Mouse (Mus musculus): Measurements from ENCODE around the gene Pafah1b3. TPM values are rescaled to one million over a fixed set of nuclear protein-coding genes. Genes with fewer than 3 reads are reported as not detected.
"Not testable (repeated sequence)": the region's sequence is repeated elsewhere in the genome, so short reads cannot be mapped to it uniquely, and the experiment has no call there.

The Pafah1b3 gene
- total RNA-seq (2021): 10 to 100 TPM; 27.9 to 34.2 TPM
- long read RNA-seq, experiment 1, partial matches to known transcripts: 1 of 8 reads
- long read RNA-seq, experiment 1, other reads (novel, unspliced or antisense): 1 of 8 reads
- long read RNA-seq, experiment 2, partial matches to known transcripts: 0 of 6 reads
- long read RNA-seq, experiment 2, other reads (novel, unspliced or antisense): 0 of 6 reads

- peak; percentile 79 to 83 for DNase-seq (ENCODE audit: extremely low spot score in 1 of 2, low spot score in 2 of 2)
- Histone ChIP-seq H3K27ac (peak within 1 kb of the TSS; percentile 76), H3K4me3 (peak within 1 kb of the TSS; percentile 66)
- peak; percentile 16 for TF ChIP-seq CTCF (IDR thresholded peaks at IDR 0.05)
- intact Hi-C loops (cut with DNase I): loop anchor here (1.0 kb wide), 1 partner anchor 15 kb away; no protein-coding TSS in a partner anchor
Observed at GRCm38 (mm10) chr7:25297454-25298325, at the start of gene Pafah1b3. Pafah1b3 (minus strand) TSS chr7:25297986.

DNA sequence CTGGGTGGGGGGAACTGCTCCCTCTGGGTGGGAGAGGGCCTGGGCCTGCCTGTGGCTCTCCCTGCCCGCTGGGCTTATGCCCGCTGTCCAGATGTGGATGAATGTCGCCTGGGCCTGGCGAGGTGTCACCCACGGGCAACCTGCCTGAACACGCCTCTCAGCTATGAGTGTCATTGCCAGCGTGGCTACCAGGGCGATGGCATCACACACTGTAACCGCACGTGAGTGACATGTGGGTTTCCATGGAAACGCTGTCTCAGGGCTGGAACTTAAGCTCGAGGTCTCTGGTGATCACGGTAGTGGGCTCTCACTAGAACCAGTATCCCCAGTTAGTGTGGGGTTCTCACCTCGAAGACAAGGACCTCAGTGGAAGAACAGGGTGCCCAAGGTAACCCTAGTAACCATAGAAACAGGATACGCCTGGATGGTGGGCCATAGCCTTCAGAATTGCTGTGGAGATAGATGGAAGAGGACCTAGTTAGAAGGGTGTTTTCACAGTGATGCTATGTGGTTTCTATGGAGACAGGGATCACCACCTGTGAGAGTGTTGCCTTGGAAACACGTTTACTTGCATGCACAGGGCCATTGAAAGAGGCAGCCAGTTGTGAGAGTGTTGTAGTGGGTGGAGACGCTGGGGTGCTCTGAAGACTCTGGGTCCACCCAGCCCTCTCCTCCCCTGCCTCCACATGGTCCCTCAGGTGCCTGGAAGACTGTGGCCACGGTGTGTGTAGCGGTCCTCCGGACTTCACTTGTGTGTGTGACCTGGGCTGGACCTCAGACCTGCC, 43.4 kb upstream of the Pafah1b3 start:
- DNase-seq (ENCODE audit: extremely low spot score in 1 of 2, low spot score in 2 of 2): no peak
- intact Hi-C loops (cut with DNase I): no loop called here
- Histone ChIP-seq H3K27ac (no peak overlapping the region), H3K4me3 (no peak overlapping the region)
- no peak for TF ChIP-seq CTCF (IDR thresholded peaks at IDR 0.05)

DNA sequence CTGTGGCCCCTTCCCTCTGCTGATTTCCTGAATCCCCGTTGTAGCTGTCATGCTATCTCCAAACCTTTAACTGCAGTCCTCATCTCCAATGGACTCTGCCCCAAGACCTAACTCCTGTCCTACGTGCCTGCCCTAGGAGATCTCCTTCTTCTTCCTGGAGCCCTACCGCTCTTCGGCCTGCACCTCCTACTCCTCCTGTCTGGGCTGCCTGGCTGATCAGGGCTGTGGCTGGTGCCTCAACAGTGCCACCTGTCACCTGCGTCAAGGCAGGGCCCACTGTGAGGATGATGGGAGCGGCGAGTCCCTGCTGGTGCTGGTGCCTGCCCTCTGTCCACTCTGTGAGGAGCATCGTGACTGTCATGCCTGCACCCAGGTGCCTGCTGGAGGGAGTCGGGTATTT, 41.5 kb upstream of the Pafah1b3 start:
- intact Hi-C loops (cut with DNase I): no loop called here
- no peak for DNase-seq (ENCODE audit: extremely low spot score in 1 of 2, low spot score in 2 of 2)
- Histone ChIP-seq H3K4me3 (no peak overlapping the region), H3K27ac (no peak overlapping the region)
- TF ChIP-seq CTCF (IDR thresholded peaks at IDR 0.05): no peak

DNA sequence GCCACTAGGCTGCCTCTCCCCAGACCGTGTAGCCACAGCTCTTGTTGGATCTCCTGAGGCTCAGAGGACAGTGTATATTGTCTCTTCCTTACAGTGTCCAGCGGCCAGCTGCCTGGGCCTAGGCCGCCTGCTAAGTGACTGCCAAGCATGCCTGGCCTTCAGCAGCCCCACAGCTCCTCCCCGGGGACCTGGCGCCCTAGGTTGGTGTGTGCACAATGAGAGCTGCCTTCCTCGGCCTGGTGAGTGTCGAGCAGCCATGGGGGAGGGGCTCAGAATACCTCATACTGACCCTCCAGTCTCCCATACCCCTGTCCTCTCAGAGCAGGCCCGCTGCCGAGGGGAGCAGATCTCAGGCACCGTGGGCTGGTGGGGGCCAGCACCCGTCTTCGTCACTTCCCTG, 36.7 kb upstream of the Pafah1b3 start:
- TF ChIP-seq CTCF (IDR thresholded peaks at IDR 0.05): no peak
- Histone ChIP-seq H3K4me3 (no peak overlapping the region), H3K27ac (no peak overlapping the region)
- no peak for DNase-seq (ENCODE audit: extremely low spot score in 1 of 2, low spot score in 2 of 2)
- intact Hi-C loops (cut with DNase I): no loop called here

- no peak overlapping the region for H3K27ac ChIP-seq
- intact Hi-C loops (cut with DNase I): no loop called here
- no peak overlapping the region for H3K4me3 ChIP-seq
- peak; percentile 56 to 57 for DNase-seq (ENCODE audit: extremely low spot score in 1 of 2, low spot score in 2 of 2)
- TF ChIP-seq CTCF (IDR thresholded peaks at IDR 0.05): peak; percentile 78
Observed at GRCm38 (mm10) chr7:25333596-25334307, 36.0 kb upstream of the Pafah1b3 start.

- intact Hi-C loops (cut with DNase I): no loop called here
Observed at GRCm38 (mm10) chr7:25326233-25326632, 28.4 kb upstream of the Pafah1b3 start.

GRCm38 (mm10) chr7:25325431-25325830, 27.6 kb upstream of the Pafah1b3 start:
- H3K4me3 ChIP-seq; DNase-seq (ENCODE audit: extremely low spot score in 1 of 2, low spot score in 2 of 2); intact Hi-C loops (cut with DNase I); H3K27ac ChIP-seq: not testable (repeated sequence)

More at GRCm38 (mm10) chr7:25326233-25326632, 28.4 kb upstream of the Pafah1b3 start:
- H3K4me3 ChIP-seq: no peak overlapping the region
- no peak for TF ChIP-seq CTCF (IDR thresholded peaks at IDR 0.05)
- no peak overlapping the region for H3K27ac ChIP-seq
- DNase-seq (ENCODE audit: extremely low spot score in 1 of 2, low spot score in 2 of 2): no peak

GRCm38 (mm10) chr7:25323219-25323618, 25.4 kb upstream of the Pafah1b3 start:
- DNase-seq (ENCODE audit: extremely low spot score in 1 of 2, low spot score in 2 of 2): no peak
- intact Hi-C loops (cut with DNase I): no loop called here
- Histone ChIP-seq H3K4me3 (no peak overlapping the region), H3K27ac (no peak overlapping the region)
- TF ChIP-seq CTCF (IDR thresholded peaks at IDR 0.05): no peak

DNA sequence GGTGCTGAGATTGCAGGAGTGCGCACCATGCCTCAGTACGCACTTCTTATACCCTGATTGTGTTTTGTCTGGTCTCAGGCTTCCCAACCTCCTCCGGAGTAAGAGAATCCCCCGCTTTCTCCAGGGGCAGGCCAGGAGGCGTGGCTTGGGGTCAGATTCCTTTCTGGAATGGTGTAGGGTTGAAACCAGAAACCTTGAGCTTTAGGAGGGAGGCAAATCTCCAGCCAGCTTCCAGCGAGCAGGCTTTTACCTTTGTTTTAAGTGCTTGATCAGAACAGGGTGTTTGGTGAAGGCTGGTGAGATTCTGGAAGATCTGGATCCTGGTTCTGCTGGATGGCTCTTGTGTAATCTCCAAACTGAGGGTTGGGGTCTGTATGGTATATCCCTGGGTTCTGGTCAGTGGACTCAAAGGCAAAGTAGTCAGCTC, 24.3 kb upstream of the Pafah1b3 start:
- Histone ChIP-seq H3K27ac (no peak overlapping the region), H3K4me3 (no peak overlapping the region)
- intact Hi-C loops (cut with DNase I): no loop called here
- no peak for TF ChIP-seq CTCF (IDR thresholded peaks at IDR 0.05)
- DNase-seq (ENCODE audit: extremely low spot score in 1 of 2, low spot score in 2 of 2): no peak

- Histone ChIP-seq H3K27ac (peak overlapping the region; percentile 92), H3K4me3 (peak overlapping the region; percentile 95)
- peak in 1 of 2 experiments; percentile 33 for DNase-seq (ENCODE audit: extremely low spot score in 1 of 2, low spot score in 2 of 2)
- TF ChIP-seq CTCF (IDR thresholded peaks at IDR 0.05): no peak
- intact Hi-C loops (cut with DNase I): no loop called here
Observed at GRCm38 (mm10) chr7:25317446-25317999, 19.7 kb upstream of the Pafah1b3 start.
